Mouse (Mus musculus) hematopoietic stem cell, adult 5-6 weeks (primary cell): ENCODE data around the gene Camta1. TPM values are rescaled to one million over a fixed set of nuclear protein-coding genes. Genes with fewer than 3 reads are reported as not detected.
A peak's percentile ranks its signal among the peaks of the same experiment; 100 is the strongest.

Experiments used
- ATAC-seq, 2 experiments: fragments of 125-278 bp in 1 of 2; replicated peaks in 1 of 2; 2 replicates each; pipeline ENCODE4 v1.8.0; 2016 to 2017; ENCODE audit warnings: inconsistent platforms in 2 of 2, mild to moderate bottlenecking in 2 of 2, moderate number of reproducible peaks in 2 of 2, low read depth in 1 of 2, moderate TSS enrichment in 1 of 2; ENCODE audit not compliant: low FRiP score in 2 of 2, poor library complexity in 2 of 2, severe bottlenecking in 2 of 2, insufficient read depth in 1 of 2, low TSS enrichment in 1 of 2
- total RNA-seq: library from RNA; stranded (forward); fragments of 172-1452, 232-1000 nt; gene quantifications from 2 replicates; pipeline ENCODE4 v1.2.3, GENCODE M21; 2017

Camta1 gene
- total RNA-seq, 1 experiment from 2014 or later, result 11.6 TPM

DNA sequence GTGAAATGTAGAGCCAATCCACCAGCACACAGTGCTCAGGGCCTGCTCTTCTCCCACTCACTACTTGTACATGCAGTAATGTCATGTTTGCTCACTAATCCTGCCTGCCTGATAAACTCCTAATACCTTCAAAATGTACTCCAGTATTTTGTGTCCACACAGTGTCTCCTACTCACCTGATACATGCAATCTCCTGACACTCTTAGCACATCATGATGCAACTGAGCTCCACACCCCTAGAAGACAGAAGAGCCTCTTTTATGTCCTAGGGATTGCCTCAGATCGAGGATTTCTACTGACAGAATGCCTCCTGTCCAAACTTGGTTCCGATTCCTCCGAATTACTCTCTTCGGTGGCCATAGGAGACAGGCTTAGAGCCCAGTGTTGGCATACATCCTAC is 48.0 kb downstream of the Camta1 start:
- no peak; a peak in 1 of 4 replicates for ATAC-seq

DNA sequence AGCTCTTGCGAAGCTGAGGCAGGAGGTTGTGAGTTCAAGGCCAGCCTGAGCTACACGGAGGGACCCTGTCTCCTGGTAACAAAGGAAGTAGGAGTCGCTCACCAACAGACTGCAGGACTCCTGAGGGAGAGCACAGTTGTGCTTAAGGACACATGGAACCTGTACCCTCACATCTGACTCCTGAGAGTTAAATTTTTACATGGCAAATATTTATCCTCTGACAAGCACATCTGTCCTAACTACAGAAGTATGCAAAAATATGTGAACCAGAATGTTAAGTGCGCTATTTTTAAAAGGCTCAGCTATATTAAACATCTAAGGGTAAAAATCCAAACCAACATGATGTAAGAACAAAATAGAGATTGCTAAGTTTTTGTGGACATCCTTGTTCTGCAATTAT is 56.0 kb downstream of the Camta1 start:
- no peak for ATAC-seq

DNA sequence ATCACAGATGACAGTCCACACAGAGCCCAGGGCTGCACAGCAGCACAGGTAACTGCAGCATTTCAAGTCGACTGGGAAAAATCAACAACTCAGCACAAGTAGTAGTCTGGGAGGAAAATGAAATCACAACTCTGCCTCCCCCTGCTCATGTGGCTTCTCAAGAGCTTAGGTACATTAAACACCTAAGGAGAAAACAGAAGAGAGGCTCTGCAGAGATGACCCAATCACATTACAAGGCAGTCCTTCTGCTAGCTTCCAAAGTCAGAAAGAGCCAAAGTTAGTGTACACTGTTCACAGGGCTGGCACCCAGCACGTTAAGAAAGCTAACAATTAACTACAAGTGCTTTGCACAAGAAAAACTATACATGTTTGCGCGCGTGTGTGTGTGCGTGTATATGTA is 56.6 kb downstream of the Camta1 start:
- no peak for ATAC-seq

DNA sequence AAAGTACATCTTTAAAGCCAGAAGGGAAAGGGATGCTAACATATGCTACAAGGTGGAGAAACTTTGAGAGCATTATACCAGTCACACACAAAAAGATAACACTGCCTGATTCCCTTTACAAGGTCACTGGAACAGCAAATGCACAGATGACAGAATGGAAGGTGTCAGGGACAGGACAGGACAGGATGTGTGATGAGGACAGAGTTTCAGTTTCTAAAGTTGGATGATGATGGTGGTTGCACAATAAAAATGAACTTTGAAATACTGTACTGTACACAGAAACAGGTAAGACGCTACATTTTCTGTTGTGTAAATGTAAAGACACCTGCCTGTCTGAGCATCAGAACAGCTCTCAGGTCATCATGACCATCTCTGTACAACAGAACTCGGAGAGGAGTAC is 57.5 kb downstream of the Camta1 start:
- ATAC-seq, result no peak; a peak in 1 of 4 replicates

DNA sequence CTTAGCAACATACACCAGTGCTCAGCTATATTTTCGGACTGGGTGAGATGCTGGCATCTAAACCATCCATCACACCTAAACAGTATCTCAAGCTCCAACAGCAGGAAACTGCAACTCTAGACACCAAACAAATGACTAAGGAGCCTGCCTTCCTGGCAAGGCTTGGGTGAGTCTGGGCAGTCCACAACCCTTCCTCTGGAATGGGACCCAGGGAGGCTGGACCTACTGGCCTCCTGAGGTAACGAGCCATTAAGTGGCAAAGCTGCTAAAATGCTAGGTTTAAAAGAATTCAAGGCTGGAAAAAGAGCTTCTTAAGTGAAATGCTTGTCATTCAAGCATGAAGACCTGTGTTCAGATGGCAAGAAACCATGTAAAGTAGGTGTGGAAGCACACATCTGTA is 63.0 kb downstream of the Camta1 start:
- no peak for ATAC-seq

DNA sequence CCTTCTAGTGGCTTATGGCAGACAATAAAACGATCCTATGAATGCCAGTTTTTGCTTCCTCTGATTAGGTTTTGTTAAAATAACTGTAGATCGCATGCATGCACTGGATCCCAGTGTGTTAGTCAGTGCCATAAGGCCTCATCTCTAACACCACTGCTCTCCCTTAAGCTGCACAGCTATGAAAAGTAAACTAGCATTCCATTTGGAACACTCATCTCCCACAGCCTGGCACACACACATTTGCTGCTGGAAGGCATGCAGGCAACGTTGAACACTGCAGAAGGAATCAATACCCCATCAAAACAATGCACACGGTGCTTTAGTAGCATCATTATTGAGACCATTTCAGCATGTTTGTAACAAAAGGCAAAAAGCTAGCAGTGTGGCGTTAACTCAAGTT is 68.0 kb downstream of the Camta1 start:
- no peak for ATAC-seq

DNA sequence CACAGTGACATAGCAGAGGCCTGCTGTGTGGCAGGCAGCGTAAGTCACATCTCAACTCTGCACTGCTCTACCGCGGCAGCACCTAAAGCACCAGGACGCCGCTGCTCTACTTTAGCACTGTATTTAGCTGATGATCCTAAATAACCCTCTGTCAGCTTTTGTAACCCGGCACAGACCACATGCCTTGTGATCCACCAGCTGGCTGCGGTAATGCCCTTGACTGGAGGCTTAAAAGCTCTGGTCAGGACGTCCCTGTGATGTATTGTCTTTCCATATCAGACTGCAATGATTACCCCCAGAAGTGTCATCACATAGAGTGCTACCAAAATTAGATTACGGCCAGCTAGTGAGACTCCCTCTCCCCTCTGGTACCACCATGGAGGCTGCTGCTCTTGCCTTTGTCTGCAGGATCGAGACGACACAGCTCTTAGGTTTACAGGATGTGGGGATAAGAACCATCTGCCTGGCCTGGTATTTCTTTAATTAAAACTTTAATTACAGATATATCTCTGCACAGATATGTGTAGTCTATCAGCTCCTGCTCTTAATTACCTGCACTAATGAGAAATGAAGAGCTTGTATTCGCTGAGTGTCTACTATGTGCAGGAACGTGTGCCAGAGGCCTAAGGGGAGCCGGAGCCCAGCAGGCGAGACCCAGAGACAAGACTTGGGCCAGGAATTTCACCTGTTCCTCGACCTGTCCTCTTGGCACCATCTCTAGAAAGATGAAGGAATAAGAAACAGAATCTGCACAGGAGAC is 74.5 kb downstream of the Camta1 start:
- ATAC-seq, result no peak

DNA sequence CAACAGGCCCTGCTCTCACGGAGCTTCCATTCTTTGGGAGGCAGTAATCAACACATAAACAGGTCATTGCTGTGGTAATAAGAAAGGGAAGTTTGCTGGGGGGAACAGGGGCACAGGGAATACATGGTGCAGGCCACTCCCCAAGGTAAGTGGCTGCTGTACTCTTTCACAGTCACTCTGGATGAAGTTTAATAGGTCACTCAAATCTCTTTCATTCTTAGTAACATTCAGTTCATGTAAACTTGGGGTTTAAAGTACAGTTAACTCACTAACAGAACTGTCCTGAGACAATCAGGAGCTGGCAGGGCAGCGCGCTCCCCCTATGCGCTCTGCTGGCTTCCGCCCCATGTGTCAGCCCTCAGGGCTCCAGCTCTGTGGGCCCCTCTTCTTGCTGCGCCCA is 81.2 kb downstream of the Camta1 start:
- no peak for ATAC-seq

DNA sequence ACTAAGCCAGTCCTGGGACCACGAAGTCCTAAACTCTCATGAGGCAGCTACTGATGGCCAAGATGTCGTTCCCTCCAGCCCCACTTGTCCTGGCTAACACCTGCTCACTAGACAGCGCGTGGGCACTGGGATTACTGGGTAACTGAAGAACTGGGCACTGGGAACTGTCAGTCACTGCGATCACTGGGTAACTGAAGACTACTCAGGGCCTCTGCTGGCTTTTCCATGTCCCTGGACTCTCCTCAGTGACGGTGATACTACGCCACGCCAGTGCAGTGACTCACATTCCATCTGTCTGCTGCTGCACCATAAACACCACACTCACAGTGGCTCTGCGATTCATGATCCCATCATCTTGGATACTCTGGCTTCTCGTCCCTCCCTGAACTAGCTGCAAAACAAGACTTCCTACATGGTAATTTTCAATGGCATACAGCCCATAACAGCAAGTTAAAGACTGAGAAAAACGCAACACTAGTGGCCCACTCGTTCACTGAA is 81.7 kb downstream of the Camta1 start:
- no peak for ATAC-seq

DNA sequence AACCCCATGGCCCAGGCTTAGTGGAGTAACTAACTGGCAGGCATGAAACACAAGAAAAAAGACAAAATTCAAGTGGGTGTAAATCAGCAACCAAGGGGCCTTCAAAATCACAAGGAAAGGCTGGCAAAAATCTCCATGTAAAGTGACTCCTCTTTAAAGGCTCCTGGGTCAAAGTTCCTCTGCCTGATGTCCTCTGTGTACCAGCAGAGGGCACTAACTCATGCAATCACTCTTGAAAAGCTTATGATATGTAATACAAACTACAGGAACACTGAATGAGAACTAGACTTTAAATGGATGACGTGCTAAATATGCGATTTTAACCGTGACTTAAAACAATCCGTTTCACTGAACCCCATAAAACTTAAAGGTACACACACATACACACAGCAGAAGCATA is 83.2 kb downstream of the Camta1 start:
- peak in 1 of 2 experiments; percentile 48; a peak in 1 of 4 replicates for ATAC-seq

DNA sequence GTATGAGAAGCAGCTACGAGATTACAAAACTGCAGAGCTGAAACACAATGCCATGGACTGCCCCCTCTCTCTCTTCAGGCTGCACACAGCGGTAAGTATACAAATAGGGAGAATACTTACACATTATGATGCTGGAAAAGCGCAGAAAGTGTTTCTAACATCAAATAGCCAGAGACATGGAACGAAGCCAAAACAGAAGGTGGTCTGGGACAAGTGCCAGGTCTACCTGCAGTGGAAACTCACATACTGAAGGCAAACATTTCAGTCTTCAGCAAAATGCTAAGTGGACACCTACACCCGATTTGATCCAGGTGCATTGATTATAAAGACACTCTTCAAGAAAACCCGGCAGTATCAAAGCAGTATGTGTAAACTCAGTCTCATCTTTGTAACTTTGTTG is 84.2 kb downstream of the Camta1 start:
- ATAC-seq, result no peak

DNA sequence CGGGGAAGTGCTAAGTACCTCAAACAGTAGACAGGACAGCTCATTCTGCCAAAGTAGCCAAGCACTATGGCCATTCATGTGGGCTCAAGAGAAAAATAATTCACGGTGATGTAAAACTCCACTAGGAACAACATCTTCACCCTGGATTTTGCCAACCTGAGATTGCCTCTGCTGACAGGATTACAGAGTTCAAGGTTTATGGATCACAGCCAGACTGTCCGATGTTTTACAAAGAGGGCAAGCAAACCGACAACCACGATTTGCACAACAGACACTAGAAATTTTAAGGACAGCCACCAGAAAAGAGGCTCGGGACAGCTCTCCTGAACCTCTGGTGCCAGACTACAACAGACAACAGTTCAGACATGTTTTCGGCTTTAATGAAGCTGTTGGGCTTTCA is 86.2 kb downstream of the Camta1 start:
- no peak for ATAC-seq

DNA sequence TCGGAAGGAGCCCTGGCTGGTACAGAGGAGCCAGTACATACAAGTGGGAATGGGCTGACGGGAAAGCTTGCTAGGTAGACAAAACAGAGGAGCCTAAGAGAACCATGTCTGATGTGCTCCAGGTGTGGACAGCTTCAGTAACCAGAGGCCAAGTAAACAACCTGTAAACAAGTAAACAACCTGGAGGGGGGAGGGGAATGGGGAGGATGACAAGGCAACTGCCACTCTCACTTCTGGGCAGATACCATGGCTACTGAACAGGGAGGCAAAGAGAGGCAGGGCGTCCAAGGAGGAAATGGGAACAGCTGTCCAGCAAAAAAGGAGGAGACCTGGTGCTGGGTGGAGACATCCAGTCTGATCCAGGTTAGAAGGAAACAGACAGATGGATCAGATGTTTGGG is 88.0 kb downstream of the Camta1 start:
- no peak for ATAC-seq

DNA sequence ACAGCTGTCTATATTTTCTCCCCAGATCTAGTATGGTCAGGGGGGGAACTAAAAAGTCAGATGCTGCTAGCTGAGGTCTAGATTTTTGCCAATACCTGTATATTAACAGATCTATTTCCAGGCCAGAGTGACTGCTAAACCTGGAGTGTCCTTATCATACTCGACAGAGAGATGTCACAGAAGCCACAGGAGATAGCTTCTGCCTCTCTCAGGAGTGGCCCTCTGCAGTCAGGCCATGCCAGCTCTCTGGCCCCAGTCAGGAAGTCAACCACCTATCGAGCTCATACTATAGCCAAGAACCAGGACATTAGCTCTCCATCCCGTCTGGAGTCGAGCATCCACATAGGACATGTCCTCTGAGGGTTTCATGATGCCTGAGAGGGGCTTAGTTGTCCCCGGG is 88.7 kb downstream of the Camta1 start:
- ATAC-seq, result no peak

DNA sequence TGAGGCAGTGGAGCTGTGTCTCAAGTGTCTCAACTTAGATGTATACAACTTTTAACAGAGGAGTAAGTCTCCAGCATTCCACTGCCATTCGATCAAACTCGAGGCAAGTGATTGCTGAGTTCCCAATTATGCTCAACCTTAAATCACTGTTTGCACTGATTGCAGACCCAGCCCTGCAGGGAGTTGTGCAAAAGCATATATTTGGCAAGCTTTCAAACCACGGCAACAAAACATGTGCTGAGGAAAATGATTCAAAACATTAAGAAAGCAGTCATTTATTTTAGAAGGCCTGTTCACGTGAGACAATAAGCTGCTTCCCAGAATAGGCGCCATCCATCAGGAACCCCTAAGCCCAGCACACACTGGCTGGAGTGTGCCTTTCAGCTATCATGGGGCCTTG is 91.0 kb downstream of the Camta1 start:
- ATAC-seq, result no peak

DNA sequence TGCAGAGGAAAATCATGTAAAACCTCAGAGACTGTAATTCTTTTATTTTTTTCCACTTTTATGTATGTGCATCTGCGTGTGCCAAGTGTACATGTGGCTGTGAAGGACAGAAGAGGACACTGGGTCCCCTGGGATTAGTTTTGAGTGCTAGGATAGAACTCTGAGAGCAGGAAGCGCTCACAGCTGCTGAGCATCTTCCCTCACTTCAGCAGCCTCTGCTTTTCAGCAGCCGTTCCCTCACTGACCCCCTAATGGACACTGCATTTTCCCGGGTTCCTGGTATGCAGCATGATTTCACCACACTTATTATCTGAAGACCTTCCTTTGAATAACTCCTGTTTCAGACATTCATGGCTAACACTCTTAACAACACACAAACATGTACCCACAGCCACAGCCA is 93.9 kb downstream of the Camta1 start:
- no peak for ATAC-seq

DNA sequence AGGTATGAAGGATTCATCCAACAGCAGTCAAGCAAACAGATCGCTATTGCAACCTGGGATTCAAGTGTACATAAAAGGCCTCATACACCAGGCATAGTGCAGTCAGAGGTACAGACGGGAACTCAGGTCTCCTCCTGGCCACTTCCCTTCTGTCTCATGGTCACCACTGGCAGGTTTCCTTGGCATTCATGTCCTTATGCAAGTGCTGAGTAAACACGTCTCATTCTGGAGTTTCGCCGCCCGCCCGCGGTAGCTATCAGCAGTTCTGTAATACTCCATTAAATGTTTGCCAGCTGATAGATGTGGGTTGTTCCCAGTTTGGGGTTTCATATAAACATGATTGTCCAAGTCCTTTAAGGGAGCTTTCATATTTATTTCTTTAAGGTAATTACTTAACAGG is 94.3 kb downstream of the Camta1 start:
- no peak for ATAC-seq

DNA sequence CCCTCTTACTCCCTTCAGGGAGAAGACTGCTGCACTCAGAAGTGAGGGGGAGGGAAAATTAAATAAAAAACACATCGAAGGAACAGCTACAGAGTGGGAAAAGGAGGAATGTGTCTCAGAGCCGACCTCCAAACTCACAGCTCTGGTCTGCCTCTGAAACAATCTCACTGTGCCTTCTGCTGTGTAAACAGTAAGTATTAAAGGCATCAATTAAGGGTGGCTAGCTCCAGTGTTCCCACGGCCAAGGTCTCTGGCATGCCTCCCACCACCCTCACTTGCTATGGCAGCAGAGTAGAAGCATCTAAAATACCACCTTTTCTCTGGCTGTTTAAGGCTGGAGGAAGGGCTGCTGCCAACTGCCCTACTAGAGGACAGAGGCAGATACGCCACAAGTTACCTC is 96.3 kb downstream of the Camta1 start:
- ATAC-seq, result no peak

DNA sequence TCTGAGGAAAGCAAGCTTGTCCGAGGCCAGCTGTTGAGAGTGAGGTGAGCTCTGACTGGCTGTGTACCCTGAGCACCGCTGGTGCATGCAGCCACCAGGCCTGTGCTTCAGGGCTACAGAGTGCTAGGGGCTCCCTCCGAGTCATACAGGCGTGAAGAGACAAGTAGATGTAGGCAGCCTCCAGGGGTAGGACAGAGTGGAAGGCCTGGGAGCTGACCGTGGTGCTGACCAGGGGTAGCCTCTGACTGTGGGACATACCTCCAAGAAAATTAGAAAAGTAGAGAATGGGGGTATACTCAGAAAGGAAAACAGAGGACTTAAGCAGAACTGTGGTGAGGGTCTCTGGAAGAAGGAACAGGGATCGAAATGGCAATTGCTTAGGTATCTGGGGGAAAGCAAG is 97.7 kb downstream of the Camta1 start:
- peak in 1 of 2 experiments; percentile 42; a peak in 1 of 4 replicates for ATAC-seq
